Comparison of ENCODE assay signal across 23 mouse cellular contexts in the genomic region with DNA sequence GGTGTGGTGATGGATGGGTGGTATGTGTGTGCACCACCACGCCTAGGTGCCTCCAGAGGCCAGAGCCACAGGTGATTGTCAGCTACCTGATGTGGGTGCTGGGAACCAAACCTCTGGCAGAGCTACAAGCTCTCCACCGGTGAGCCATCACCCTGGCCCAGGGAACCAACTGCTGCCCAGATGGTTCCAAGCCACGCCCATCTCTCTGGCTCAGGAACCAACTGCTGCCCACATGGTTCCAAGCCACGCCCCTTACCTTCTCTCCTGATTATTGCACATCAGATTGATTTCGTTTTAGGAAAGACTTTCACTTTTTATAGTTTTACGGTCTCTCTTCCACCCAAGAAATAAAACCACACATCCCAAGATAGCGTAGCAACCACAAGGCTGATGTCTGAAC.
DNase-seq lines count a peak whose midpoint lies in the region; ATAC-seq and TF ChIP-seq lines count a peak whose summit lies in the region.
"Had no signal": no experiment of that assay in that cellular context is flagged by ENCODE, and none has a peak within 500 bp of the region (broad histone marks: within the 10 kb centered on the region; RNA-seq: fewer than 3 reads in every experiment).

No protein-coding gene starts in this region.

- H3K4me1 ChIP-seq in hindbrain, embryonic 11.5 days (replicated peaks; ENCODE audit: control insufficient read depth, insufficient read depth, low read length): peaks cover 3% of the 10 kb centered on the region; the same call in 1 of the 2 replicates
- 0 out of 2 replicates have a peak, but pooled peaks cover 4% of the 10 kb centered on the region for H3K4me1 ChIP-seq in hindbrain, embryonic 16.5 days (ENCODE audit: control insufficient read depth, insufficient read depth, low read depth, low read length)
- peaks cover 0 to 12% of the 10 kb centered on the region in 2 experiments; a peak in 1 of 4 replicates for H3K4me1 ChIP-seq in ES-E14 (ENCODE audit: control insufficient read depth in 2 of 2, insufficient read depth in 2 of 2, low read length in 2 of 2, poor library complexity in 1 of 2)
- H3K4me1 ChIP-seq in embryonic facial prominence, embryonic 15.5 days: peaks cover 35% of the 10 kb centered on the region
- peaks cover 9% of the 10 kb centered on the region; the same call in 1 of the 2 replicates for H3K4me1 ChIP-seq in midbrain, embryonic 16.5 days (ENCODE audit: control insufficient read depth, insufficient read depth, low read length)
- H3K4me1 ChIP-seq: stomach, embryonic 15.5 days had no signal

- no peak overlapping the region for H3K4me3 ChIP-seq in hindbrain, embryonic 11.5 days (ENCODE audit: low read depth, low read length)
- no peak overlapping the region for H3K4me3 ChIP-seq in hindbrain, embryonic 16.5 days (ENCODE audit: low read length)
- H3K4me3 ChIP-seq in ES-E14 (ENCODE audit: insufficient read depth in 1 of 2, low read depth in 1 of 2, low read length in 2 of 2, poor library complexity in 1 of 2, severe bottlenecking in 1 of 2): no peak overlapping the region
- no peak overlapping the region for H3K4me3 ChIP-seq in embryonic facial prominence, embryonic 15.5 days (replicated peaks)
- no peak overlapping the region for H3K4me3 ChIP-seq in midbrain, embryonic 16.5 days (ENCODE audit: low read depth, low read length)
- H3K4me3 ChIP-seq: erythroblast, embryonic 14.5 days; heart, adult 2 months; hindbrain, embryonic 12.5 days; midbrain, embryonic 12.5 days; stomach, embryonic 15.5 days had no signal

- no peak for ATAC-seq in hindbrain, embryonic 11.5 days (ENCODE audit: low FRiP score)
- no peak for ATAC-seq in hindbrain, embryonic 16.5 days
- no peak for ATAC-seq in embryonic facial prominence, embryonic 15.5 days (ENCODE audit: insufficient number of reproducible peaks, low FRiP score, low TSS enrichment, low read depth)
- ATAC-seq in midbrain, embryonic 16.5 days: no peak
- ATAC-seq: CD4-positive, CD25-positive, alpha-beta regulatory T cell, adult 4 months had no signal

- no peak overlapping the region for H3K4me2 ChIP-seq in hindbrain, embryonic 11.5 days (replicated peaks; ENCODE audit: low read depth, low read length)
- no peak overlapping the region for H3K4me2 ChIP-seq in hindbrain, embryonic 16.5 days (ENCODE audit: low read length)
- no peak overlapping the region; the same call in 1 of the 2 replicates for H3K4me2 ChIP-seq in embryonic facial prominence, embryonic 15.5 days (replicated peaks)
- H3K4me2 ChIP-seq in midbrain, embryonic 16.5 days (ENCODE audit: low read length): no peak overlapping the region
- H3K4me2 ChIP-seq: hindbrain, embryonic 12.5 days; midbrain, embryonic 12.5 days; stomach, embryonic 15.5 days had no signal

- H3K36me3 ChIP-seq in hindbrain, embryonic 11.5 days (ENCODE audit: control insufficient read depth, insufficient read depth, low read length): no peaks in the 10 kb centered on the region
- no peaks in the 10 kb centered on the region for H3K36me3 ChIP-seq in hindbrain, embryonic 16.5 days (ENCODE audit: control insufficient read depth, insufficient read depth, low read length)
- no peaks in the 10 kb centered on the region for H3K36me3 ChIP-seq in ES-E14 (ENCODE audit: control insufficient read depth, insufficient read depth, low read length, poor library complexity, severe bottlenecking)
- no peaks in the 10 kb centered on the region for H3K36me3 ChIP-seq in embryonic facial prominence, embryonic 15.5 days
- H3K36me3 ChIP-seq in midbrain, embryonic 16.5 days (ENCODE audit: control insufficient read depth, insufficient read depth, low read length): no peaks in the 10 kb centered on the region
- H3K36me3 ChIP-seq: hindbrain, embryonic 12.5 days; midbrain, embryonic 12.5 days; stomach, embryonic 15.5 days had no signal

- no peak overlapping the region for H3K9ac ChIP-seq in hindbrain, embryonic 11.5 days (ENCODE audit: low read depth, low read length)
- no peak overlapping the region for H3K9ac ChIP-seq in hindbrain, embryonic 16.5 days (ENCODE audit: low read depth, low read length)
- no peak overlapping the region for H3K9ac ChIP-seq in ES-E14 (ENCODE audit: insufficient read depth, low read depth, low read length, poor library complexity, severe bottlenecking)
- H3K9ac ChIP-seq in embryonic facial prominence, embryonic 15.5 days: no peak overlapping the region
- no peak overlapping the region for H3K9ac ChIP-seq in midbrain, embryonic 16.5 days (ENCODE audit: low read depth, low read length)
- H3K9ac ChIP-seq: hindbrain, embryonic 12.5 days; liver, embryonic 14.5 days; midbrain, embryonic 12.5 days; stomach, embryonic 15.5 days had no signal

- DNase-seq in hindbrain, embryonic 11.5 days (ENCODE audit: low spot score): peak; percentile 24
- DNase-seq in 3T3-L1 (ENCODE audit: low read depth, low spot score): peak; percentile 20
- DNase-seq in ES-E14 (ENCODE audit: low read depth, low spot score): peak; percentile 33
- no peak for DNase-seq in left cerebral cortex, postnatal 14 days (ENCODE audit: low spot score in 2 of 2)
- DNase-seq in cerebellum, adult 18-20 months: no peak
- DNase-seq: adrenal gland, postnatal 36 days; cerebellum, adult 9-10 months; gastrocnemius, postnatal 14 days; heart, adult 2 months; kidney, adult 9 months; lung, postnatal 10 days; retina, postnatal 1 day; spleen, adult 18-20 months; thymus, postnatal 25 days had no signal

- in situ Hi-C loops in ES-E14 (cut with MboI; ENCODE audit: low sequenced_read_pairs in 2 of 2, unreplicated experiment in 2 of 2): loop anchor here in 1 of 2 experiments (10.0 kb wide), 1 partner anchor 223 kb away; no protein-coding TSS in a partner anchor

- H3K27me3 ChIP-seq in hindbrain, embryonic 11.5 days (ENCODE audit: control insufficient read depth, insufficient read depth, low read length): no peaks in the 10 kb centered on the region
- no peaks in the 10 kb centered on the region for H3K27me3 ChIP-seq in hindbrain, embryonic 16.5 days (replicated peaks; ENCODE audit: control insufficient read depth, insufficient read depth, low read length)
- H3K27me3 ChIP-seq in embryonic facial prominence, embryonic 15.5 days: no peaks in the 10 kb centered on the region
- H3K27me3 ChIP-seq in midbrain, embryonic 16.5 days (ENCODE audit: control insufficient read depth, insufficient read depth, low read depth, low read length): no peaks in the 10 kb centered on the region
- H3K27me3 ChIP-seq: hindbrain, embryonic 12.5 days had no signal

- no peaks in the 10 kb centered on the region for H3K9me3 ChIP-seq in hindbrain, embryonic 11.5 days (ENCODE audit: control insufficient read depth, low read length)
- H3K9me3 ChIP-seq in hindbrain, embryonic 16.5 days (ENCODE audit: control insufficient read depth, low read length): no peaks in the 10 kb centered on the region
- H3K9me3 ChIP-seq in ES-E14 (ENCODE audit: control insufficient read depth, insufficient read depth, low read depth, low read length): no peaks in the 10 kb centered on the region
- H3K9me3 ChIP-seq in embryonic facial prominence, embryonic 15.5 days (replicated peaks): no peaks in the 10 kb centered on the region
- H3K9me3 ChIP-seq in midbrain, embryonic 16.5 days (replicated peaks; ENCODE audit: control insufficient read depth, low read length, poor library complexity, severe bottlenecking): no peaks in the 10 kb centered on the region
- H3K9me3 ChIP-seq: hindbrain, embryonic 12.5 days; midbrain, embryonic 12.5 days; stomach, embryonic 15.5 days had no signal

- WGBS in hindbrain, embryonic 11.5 days: 44% methylated on average over 7 of the region's 7 CpGs
- WGBS in hindbrain, embryonic 16.5 days: 58% methylated on average over 7 of the region's 7 CpGs
- WGBS in embryonic facial prominence, embryonic 15.5 days: 35% methylated on average over 7 of the region's 7 CpGs
- 62% methylated on average over 7 of the region's 7 CpGs for WGBS in midbrain, embryonic 16.5 days

- intact Hi-C loops in left cerebral cortex, postnatal 14 days (cut with DNase I): no loop called here

- no peak overlapping the region for H3K27ac ChIP-seq in hindbrain, embryonic 11.5 days (ENCODE audit: low read depth, low read length)
- no peak overlapping the region for H3K27ac ChIP-seq in hindbrain, embryonic 16.5 days (ENCODE audit: low read depth, low read length)
- no peak overlapping the region for H3K27ac ChIP-seq in ES-E14 (ENCODE audit: insufficient read depth, low read depth, low read length, poor library complexity, severe bottlenecking)
- peak overlapping the region; percentile 63 for H3K27ac ChIP-seq in embryonic facial prominence, embryonic 15.5 days (replicated peaks)
- H3K27ac ChIP-seq in midbrain, embryonic 16.5 days (ENCODE audit: low read length): no peak overlapping the region
- H3K27ac ChIP-seq: heart, adult 2 months; hindbrain, embryonic 12.5 days; liver, embryonic 14.5 days; midbrain, embryonic 12.5 days; stomach, embryonic 15.5 days had no signal

TF ChIP-seq in ES-E14, 5 proteins besides CTCF, POLR2A, EP300 and RAD21:
- TF ChIP-seq CHD2 (IDR thresholded peaks at IDR 0.05; ENCODE audit: low read depth, low read length) (no peak), ZNF384 (IDR thresholded peaks at IDR 0.05; ENCODE audit: low read depth, low read length) (no peak), MAFK (IDR thresholded peaks at IDR 0.05; ENCODE audit: insufficient read depth, low read depth, low read length) (no peak), HCFC1 (IDR thresholded peaks at IDR 0.05; ENCODE audit: borderline replicate concordance, insufficient read depth, low read length) (no peak), ZC3H11A (IDR thresholded peaks at IDR 0.05; ENCODE audit: borderline replicate concordance, low read depth, low read length) (no peak)
TF ChIP-seq in ES-E14: peak in this region for 0.

Comparison
In these comparisons a context has a peak if more than half of its experiments do, and no peak if none do; other contexts are left out.
1. DNase-seq: peak in hindbrain, embryonic 11.5 days (single experiment), 3T3-L1 (single experiment) and ES-E14 (single experiment); none in left cerebral cortex, postnatal 14 days (0 of 2) and cerebellum, adult 18-20 months (0 of 2).